Mouse (Mus musculus) left cerebral cortex, postnatal 4 days (tissue): Measurements from ENCODE around the gene Lama1. TPM values are rescaled to one million over a fixed set of nuclear protein-coding genes. Genes with fewer than 3 reads are reported as not detected.
A peak's percentile ranks its signal among the peaks of the same experiment; 100 is the strongest.
"Not testable (repeated sequence)": the region's sequence is repeated elsewhere in the genome, so short reads cannot be mapped to it uniquely, and the experiment has no call there.

Experiments
- DNase-seq: peaks from one replicate; pipeline ENCODE4 v3.0.0-alpha.2; 2022
- intact Hi-C: fragments of 180-260 bp; cut with DNase I; formaldehyde crosslinking; loops from one replicate; pipeline ENCODE4 v1.15.1; 2025
- total RNA-seq, 2 experiments: library from RNA; stranded (reverse); gene quantifications; 2 replicates each; pipeline ENCODE4 v1.2.3; 2021

Lama1 gene
- total RNA-seq, 2 experiments from 2014 or later, result 10.3 to 10.5 TPM

DNA sequence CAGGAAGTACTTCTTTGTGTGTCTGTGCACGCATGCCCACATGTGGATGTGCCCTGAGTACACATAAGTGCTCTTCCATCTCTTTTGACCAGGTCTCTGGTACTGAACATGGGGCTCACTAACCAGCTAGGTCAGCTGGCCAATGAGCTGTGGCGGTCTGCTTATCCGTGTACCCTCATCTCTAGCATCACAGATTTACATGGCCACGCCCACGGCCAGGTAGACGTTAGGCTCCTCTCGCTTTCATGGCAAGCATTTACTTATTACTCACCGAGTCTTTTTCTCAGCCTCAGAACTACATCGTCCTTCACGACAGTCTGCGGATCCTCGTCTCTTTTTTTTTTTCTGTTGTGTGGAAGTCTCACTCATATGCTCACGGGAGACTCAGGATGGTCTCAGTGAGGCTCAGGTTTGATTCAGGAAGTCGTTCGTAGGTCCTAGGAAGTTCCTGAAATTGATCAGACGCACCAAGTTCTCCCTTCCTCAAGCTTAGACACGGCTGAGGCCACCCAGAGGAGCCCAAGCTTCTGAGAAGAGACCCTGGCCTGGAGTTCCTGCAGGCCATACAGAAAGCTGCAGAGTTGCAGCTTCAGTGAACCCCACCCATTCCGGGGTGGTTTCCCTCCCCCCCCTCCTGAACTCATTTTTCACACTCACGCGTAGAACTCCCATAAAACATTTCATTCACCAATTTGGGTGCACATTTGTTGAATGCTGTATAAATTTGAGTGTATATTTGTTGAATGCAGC is 139.3 kb downstream of the Lama1 start:
- intact Hi-C loops, result no loop called here
- no peak for DNase-seq

DNA sequence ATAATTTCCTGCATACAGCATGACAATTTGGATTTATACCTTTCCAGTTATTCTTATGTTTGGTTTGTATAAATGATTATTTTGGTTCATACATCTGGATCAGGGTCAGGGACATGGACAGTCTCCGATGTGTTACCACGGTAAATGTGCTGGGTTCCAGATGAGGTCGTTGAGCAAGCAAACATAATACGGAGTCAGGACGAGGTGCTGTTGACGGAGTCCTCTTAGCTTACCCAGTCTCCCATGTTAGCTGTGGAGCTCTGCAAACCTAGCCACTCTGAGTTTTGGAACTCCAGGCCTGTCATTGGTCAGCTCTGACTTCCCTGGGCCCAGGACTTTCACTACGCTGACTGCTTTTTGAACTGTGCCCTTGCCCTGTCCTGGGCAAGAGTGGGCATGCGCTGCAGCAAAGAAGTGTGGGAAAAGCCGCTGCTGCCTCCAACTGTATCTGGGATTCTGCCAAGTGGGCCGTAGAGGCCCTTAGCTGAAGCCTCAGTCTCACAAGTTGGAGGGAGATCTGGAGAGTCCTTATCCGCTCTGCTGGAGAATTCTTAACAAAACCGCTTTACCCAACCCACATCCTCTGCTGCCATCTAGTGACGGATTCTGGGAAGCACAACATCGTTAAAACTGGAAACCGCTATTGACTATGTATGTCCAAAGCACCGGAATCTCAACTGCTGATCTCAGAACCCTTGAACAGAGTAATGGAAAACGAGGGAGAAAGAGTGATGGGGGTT is 140.5 kb downstream of the Lama1 start:
- DNase-seq, result peak; percentile 70
- intact Hi-C loops, result no loop called here

DNA sequence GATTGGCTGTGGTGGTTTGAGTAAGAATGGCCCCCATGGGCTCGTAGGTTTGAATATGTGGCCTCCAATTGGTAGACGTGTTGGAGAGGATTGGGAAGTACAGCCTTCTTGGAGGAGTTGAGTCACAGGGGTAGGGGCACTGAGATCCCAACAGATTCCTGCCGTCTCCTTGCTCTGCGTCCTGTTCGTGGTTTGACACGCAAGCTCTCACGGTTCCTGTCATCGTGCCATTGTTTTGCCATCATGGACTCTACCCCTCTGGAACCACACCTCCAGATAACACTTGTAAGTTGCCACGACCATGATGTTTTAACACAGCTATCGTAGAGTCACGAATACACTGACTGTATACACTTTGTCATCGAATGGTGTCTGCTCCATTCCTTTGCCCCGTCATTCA is 141.9 kb downstream of the Lama1 start:
- no peak for DNase-seq
- intact Hi-C loops, result no loop called here

DNA sequence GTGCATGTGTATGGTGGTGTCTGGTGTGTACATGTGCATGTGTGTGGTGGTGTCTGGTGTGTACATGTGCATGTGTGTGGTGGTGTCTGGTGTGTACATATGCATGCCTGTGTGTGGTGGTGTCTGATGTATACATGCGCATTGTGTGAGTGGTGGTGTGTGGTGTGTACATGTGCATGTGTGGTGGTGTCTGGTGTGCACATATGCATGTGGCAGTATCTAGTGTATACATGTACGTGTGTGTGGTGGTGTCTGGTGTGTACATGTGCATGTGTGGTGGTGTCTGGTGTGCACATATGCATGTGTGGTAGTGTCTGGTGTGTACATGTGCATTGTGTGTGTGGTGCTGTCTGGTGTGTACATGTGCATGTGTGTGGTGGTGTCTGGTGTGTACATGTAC is 144.4 kb downstream of the Lama1 start:
- intact Hi-C loops, DNase-seq: not testable (repeated sequence)

DNA sequence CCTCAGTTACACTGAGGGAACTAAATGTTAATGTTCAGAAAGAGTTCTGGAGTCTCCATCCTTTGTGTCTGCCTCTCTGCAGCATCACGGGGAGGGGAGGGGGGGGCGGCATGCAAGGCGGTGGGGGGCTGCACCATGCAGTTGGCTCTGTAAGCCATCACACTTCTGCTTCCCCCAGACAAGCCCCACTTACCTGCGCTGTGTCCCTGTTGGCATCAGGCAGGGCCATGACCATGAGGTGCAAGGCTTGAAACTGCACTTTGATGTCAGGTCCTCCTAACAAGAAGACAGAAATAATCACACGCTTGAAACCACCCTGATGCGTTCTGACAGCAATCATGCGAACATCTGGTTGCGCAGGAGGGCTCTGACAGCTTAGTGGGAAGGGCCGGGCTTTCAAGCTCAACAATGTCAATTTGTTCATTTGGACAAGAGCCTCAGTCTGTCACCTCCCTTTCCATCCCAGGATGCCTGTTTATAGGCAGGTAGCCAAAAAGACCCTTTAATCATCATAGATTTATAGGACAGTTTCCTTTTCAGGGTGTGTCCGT is 164.1 kb downstream of the Lama1 start:
- peak; percentile 64 for DNase-seq
- intact Hi-C loops, result loop anchor here (5.0 to 10.0 kb wide), 2 partner anchors 1014 to 1246 kb away; no protein-coding TSS in a partner anchor

DNA sequence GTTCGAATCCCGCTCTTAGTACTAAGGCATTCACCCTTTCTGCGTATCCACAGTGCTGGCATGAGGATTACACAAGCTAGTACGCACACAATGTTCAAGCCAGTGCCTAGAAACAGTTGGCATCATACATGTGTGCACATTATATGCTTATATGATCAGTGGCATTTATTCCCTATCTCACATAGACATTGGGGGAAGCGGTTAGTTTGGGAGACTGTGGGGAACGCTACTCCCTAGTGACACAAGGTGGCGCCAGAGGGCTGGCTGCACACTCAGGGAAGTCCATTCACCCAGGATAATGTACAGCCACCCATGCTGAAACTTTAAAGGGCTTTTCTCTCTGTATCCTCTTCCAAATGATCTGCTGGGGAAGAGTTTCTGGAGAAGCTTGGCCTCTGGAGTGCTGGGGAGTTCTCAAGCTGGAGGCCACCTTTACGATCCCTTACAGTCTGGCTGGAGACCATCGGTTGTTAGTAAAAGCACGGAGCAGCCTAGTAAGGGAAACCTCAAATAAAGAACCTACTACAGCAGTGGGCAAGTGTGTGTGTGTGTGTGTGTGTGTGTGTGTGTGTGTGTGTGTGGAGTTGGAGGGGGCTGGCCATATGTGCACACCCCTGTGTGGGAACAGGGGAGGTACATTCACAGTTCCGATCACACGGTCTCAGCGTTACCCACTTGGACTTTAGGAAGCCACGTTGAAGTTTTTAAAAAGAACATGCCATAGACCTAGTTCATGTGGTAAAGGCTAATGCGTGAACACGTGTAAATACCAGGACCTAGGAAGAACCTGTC is 164.9 kb downstream of the Lama1 start:
- intact Hi-C loops, result loop anchor here (5.0 to 10.0 kb wide), 2 partner anchors 1013 to 1245 kb away; no protein-coding TSS in a partner anchor
- DNase-seq, result peak; percentile 80

DNA sequence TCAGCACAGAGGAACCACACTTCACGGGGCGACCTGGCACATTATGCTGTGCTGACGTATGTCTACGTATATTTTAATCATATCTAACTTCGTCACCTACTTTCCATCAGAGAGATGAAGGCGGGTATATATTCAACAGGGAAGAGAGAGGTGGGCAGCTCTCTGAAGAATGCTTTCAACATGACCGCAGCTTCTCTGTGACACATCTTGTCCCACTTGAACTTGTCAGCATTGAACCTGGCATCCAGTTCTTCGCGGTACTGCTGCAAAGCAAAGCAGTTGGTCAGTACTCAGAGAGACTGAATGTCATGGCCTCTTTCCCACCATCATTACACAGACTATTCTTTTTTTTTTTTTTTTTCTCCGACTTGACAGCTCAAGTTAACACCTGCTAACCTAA is 167.3 kb downstream of the Lama1 start:
- intact Hi-C loops, result loop anchor here (5.0 to 10.0 kb wide), 2 partner anchors 1010 to 1243 kb away; no protein-coding TSS in a partner anchor
- DNase-seq, result no peak

DNA sequence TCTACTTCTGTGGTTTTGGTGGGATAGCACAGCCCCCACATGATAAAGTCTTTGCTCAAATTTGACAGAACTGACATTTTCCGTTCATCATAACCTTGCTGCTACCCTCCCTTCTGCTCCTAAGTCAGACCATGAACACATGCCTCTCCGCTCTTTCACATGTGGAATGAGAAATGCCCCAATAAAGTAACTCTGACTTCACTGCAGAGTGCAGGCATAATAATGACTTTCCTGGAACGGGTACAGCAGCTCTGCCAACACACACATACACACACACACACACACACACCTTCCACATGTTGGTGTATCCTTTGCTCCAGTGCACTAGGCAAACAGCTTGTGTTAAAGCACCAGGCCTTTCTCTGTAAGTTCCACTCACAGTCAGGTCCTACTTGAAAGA is 167.9 kb downstream of the Lama1 start:
- intact Hi-C loops, result loop anchor here (5.0 to 10.0 kb wide), 2 partner anchors 1010 to 1242 kb away; no protein-coding TSS in a partner anchor
- DNase-seq, result no peak

DNA sequence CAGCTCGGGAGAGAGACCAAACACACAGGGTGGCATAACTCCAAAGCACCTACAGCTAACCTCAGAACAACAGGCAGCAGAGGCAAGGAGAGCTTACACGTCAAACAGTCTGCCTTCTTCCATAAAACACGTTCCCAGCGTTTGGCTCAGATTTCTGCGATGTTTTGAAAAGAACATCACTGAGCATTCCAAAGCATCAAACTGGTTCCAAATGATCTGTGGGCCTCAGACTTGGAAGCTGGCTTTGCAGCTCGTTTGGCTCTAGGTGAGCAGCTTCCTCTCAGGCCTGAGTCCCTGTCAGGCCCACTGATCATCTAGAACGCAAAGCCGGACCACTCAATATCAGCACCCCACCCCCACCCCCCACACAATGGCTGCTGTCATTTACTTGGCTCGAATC is 169.0 kb downstream of the Lama1 start:
- no peak for DNase-seq
- intact Hi-C loops, result loop anchor here (10.0 kb wide), 1 partner anchor 1009 kb away; no protein-coding TSS in a partner anchor

DNA sequence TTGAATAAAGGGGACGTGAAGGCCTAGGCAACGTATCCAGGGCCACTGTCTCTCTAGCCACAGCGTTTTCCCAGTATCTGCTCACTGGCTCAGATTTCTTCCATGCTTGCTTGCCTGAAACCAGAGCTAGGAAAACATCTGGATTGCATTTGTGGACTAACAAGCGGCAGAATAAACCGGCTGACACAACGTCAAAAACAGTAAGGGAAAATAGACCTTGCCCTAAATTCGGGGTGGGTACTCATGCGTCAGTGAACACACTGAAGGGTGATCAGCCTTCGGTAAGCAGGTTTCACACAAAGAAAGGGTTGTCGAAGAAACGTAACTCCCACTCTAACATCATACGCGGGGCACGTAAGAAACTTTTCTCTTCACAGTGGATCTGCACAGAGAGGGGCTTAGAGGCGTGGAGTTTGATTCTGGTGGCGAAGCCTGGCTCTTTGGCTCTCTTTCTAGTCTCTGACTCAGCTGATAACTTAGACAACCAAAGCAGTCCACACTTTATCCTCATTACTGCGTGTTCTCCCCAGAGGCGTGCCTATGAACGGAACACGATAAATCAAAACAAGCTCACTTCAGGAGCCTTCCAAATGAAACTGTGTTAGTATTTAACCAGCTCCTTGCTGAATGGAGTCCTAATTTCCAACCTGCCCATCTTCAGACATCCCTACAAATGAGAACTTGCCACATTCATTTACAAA is 169.6 kb downstream of the Lama1 start:
- intact Hi-C loops, result loop anchor here (10.0 kb wide), 1 partner anchor 1008 kb away; no protein-coding TSS in a partner anchor
- no peak for DNase-seq

DNA sequence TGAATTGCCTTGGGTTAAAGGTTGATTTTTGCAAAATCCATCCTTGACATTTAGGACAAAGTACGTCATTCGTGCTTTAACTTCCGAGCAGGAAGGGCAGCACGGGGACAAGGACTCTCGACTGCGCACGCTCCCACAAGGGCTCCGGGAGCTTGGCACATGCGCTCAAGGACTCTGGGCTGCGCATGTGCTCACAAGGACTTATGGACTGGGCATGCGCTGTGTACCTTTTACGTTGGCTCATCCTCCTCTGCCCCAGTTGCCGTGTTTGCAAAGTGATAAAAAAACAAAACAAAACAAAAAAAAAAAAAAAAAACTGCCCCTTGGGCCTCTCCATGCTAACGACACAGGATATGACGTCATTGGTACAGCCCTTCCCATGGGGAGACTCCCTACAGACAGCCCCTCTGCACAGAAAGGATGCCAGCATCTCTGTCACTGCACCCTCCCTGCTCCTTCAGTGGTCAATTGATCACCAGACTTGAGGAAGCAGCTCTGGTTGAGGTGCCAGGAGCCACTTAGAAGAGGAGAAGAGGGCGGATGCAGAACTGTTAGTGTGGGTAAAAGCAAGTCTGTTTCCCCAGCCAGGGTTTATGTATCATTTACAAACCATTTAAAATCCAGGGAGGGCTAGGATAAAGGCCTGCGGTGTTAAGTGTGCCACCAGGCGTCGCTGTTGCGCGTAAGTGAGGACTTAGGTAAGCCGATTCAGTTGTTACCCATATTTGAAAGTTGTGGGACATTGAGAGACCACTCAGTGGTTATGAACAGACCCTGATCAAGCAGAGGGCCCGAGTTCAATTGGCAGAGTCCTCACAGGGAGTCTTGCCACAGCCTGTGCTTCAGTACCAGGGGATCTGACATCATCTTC is 172.9 kb downstream of the Lama1 start:
- intact Hi-C loops, result loop anchor here (5.0 to 10.0 kb wide), 4 partner anchors 135 to 1005 kb away; partner anchors contain the start of gene Arhgap28
- peak; percentile 85 for DNase-seq

Other genes with a start within 250 kb of the Lama1 start
- not detected for gene Lrrc30, start 64.5 kb upstream of the Lama1 start, total RNA-seq